Mouse (Mus musculus): ENCODE results near the gene Tbx6. TPM values are rescaled to one million over a fixed set of nuclear protein-coding genes. Genes with fewer than 3 reads are reported as not detected.
"Not testable (repeated sequence)": the region's sequence is repeated elsewhere in the genome, so short reads cannot be mapped to it uniquely, and the experiment has no call there.

Tbx6 gene
- polyA plus RNA-seq, 1 experiment = 3.0 TPM

DNA sequence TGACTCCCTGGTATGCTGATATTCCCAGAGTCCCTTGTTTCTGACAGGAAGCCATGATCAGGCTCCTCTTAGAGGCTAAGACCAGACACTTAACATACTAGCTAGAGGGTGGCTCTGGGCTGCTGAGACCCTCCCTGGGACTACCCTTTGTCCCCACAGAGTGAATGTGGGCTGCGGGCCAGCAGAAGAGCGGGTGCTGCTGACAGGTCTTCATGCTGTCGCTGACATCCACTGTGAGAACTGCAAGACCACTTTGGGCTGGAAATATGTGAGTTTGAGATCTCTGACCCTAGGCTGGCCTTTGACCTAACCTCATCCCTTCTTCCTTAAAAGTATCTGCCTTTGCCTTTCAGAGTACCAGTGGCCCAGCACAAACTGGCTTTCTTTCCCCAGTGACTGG lies 3.1 kb upstream of the Tbx6 start:
- Histone ChIP-seq H3K27me3 (replicated peaks) (no peaks in the 10 kb centered on the region), H3K36me3 (replicated peaks; ENCODE audit: low read length) (peaks cover 78% of the 10 kb centered on the region), H3K9me3 (no peaks in the 10 kb centered on the region), H3K4me1 (peaks cover 88% of the 10 kb centered on the region), H3K4me3 (replicated peaks) (peak overlapping the region; percentile 94)
- no peak for TF ChIP-seq GATA1 (IDR thresholded peaks at IDR 0.05; ENCODE audit: borderline replicate concordance, low read length)

GRCm38 (mm10) chr7:126779101-126779500 lies 2.2 kb upstream of the Tbx6 start:
- H3K4me3 ChIP-seq (replicated peaks) = peak overlapping the region; percentile 47
- H3K36me3 ChIP-seq (replicated peaks; ENCODE audit: low read length) = peaks cover 81% of the 10 kb centered on the region
- H3K9me3 ChIP-seq; H3K27me3 ChIP-seq (replicated peaks): not testable (repeated sequence)
- peaks cover 82% of the 10 kb centered on the region for H3K4me1 ChIP-seq

- Histone ChIP-seq H3K9me3 (no peaks in the 10 kb centered on the region), H3K36me3 (replicated peaks; ENCODE audit: low read length) (peaks cover 84% of the 10 kb centered on the region), H3K4me3 (replicated peaks) (peak overlapping the region; percentile 86), H3K27me3 (replicated peaks) (no peaks in the 10 kb centered on the region), H3K4me1 (peaks cover 77% of the 10 kb centered on the region)
- no peak for TF ChIP-seq GATA1 (IDR thresholded peaks at IDR 0.05; ENCODE audit: borderline replicate concordance, low read length)
- no peak for TF ChIP-seq FLI1 (IDR thresholded peaks at IDR 0.05; ENCODE audit: low read length)
Observed at GRCm38 (mm10) chr7:126779983-126780970, 1.0 kb upstream of the Tbx6 start.

DNA sequence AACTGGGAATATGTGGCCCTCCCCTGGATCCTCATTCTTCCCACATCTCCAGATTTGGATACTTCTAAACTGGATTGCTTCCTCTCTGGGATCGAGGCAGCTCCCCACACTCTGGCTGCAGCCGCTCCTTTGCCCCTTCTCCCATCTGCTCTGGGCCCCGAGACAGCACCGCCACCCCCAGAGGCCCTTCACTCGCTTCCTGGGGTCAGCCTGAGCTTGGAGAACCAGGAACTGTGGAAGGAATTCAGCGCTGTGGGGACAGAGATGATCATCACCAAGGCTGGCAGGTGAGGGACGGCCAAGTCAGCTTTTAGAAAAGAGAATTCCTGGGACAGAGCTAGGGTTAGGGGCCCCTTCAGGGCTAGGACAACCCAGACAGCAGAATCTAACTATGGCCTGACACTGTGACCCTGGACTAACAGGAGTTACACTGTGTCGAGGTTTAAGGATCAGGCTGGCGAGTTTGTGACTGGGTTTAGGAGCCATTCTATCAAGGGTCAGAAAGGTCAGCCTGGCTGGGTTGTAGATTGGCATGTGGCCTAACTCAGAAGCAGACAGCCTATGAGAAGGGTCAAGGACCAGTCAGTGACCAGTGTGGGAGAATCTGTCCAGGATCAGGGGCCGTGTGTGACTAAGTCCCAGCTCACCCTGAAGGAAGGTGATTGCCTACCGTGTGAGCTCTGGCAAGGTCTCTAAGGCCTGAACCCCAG lies 533 bp downstream of the Tbx6 start:
- no peak overlapping the region for H3K4me3 ChIP-seq (replicated peaks)
- H3K4me1 ChIP-seq = peaks cover 63% of the 10 kb centered on the region
- H3K27me3 ChIP-seq (replicated peaks) = no peaks in the 10 kb centered on the region
- no peaks in the 10 kb centered on the region for H3K9me3 ChIP-seq
- TF ChIP-seq GATA1 (IDR thresholded peaks at IDR 0.05; ENCODE audit: borderline replicate concordance, low read length) = no peak
- no peak for TF ChIP-seq FLI1 (IDR thresholded peaks at IDR 0.05; ENCODE audit: low read length)
- peaks cover 92% of the 10 kb centered on the region for H3K36me3 ChIP-seq (replicated peaks; ENCODE audit: low read length)

DNA sequence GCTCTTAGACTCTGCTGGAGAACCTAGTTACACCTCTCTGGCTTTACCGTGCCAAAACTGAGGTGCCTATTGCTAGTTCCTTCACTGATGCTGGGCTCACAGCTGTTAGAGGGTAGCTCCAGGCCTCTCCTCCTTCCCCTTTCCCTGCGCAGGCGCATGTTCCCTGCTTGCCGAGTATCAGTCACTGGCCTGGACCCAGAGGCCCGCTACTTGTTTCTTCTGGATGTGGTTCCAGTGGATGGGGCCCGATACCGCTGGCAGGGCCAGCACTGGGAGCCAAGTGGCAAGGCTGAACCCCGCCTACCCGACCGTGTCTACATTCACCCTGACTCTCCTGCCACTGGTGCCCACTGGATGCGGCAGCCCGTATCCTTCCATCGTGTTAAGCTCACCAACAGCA lies 1.4 kb downstream of the Tbx6 start:
- H3K27me3 ChIP-seq (replicated peaks) = no peaks in the 10 kb centered on the region
- TF ChIP-seq FLI1 (IDR thresholded peaks at IDR 0.05; ENCODE audit: low read length) = no peak
- no peak for TF ChIP-seq GATA1 (IDR thresholded peaks at IDR 0.05; ENCODE audit: borderline replicate concordance, low read length)
- peaks cover 55% of the 10 kb centered on the region for H3K4me1 ChIP-seq
- H3K36me3 ChIP-seq (replicated peaks; ENCODE audit: low read length) = peaks cover 97% of the 10 kb centered on the region
- H3K9me3 ChIP-seq = no peaks in the 10 kb centered on the region
- H3K4me3 ChIP-seq (replicated peaks) = no peak overlapping the region

- Histone ChIP-seq H3K4me1 (peaks cover 53% of the 10 kb centered on the region), H3K36me3 (replicated peaks; ENCODE audit: low read length) (peaks cover 100% of the 10 kb centered on the region), H3K9me3 (no peaks in the 10 kb centered on the region), H3K27me3 (replicated peaks) (no peaks in the 10 kb centered on the region), H3K4me3 (replicated peaks) (no peak overlapping the region)
- no peak for TF ChIP-seq FLI1 (IDR thresholded peaks at IDR 0.05; ENCODE audit: low read length)
- TF ChIP-seq GATA1 (IDR thresholded peaks at IDR 0.05; ENCODE audit: borderline replicate concordance, low read length) = no peak
Observed at GRCm38 (mm10) chr7:126784469-126784868, 3.2 kb downstream of the Tbx6 start.

DNA sequence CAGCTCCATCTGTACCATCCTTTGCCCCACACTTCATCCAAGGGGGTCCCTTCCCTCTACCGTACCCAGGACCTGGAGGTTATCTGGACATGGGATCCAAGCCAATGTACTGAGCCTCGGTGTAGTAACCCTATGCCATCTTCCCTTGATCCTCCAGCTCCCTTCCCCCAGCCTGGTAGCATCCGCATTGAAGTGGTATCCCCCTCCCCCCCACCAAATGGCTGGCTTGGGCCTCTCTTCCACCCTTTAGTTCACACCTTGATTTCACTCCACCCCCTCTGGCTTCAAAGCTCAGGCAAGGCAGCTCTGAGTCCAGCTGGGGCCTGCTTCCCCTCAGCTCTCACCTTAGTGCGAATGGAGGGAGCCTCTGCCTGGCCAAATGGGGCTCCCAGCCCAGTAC lies 3.8 kb downstream of the Tbx6 start:
- no peak for TF ChIP-seq GATA1 (IDR thresholded peaks at IDR 0.05; ENCODE audit: borderline replicate concordance, low read length)
- TF ChIP-seq FLI1 (IDR thresholded peaks at IDR 0.05; ENCODE audit: low read length) = no peak
- Histone ChIP-seq H3K27me3 (replicated peaks) (no peaks in the 10 kb centered on the region), H3K36me3 (replicated peaks; ENCODE audit: low read length) (peaks cover 100% of the 10 kb centered on the region), H3K4me3 (replicated peaks) (no peak overlapping the region), H3K4me1 (peaks cover 53% of the 10 kb centered on the region), H3K9me3 (no peaks in the 10 kb centered on the region)

DNA sequence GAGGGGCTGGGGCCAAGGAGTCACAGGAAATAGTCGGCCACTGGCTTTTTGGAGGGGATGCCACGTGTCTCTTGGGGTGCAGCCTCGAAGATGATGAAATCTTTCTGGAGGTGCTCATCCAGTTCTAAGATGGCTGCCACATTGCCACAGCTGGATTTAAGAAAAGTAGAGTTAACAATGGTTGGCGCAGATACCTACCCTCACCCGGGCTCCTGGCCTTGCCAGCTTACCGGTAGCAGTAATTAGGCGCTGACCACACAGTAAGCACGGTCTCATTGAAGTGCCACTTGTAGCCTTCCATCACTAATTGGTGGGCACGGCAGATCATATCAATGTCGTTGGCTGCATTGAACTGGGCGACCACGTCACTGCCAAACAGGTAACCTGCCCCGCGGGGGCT lies 4.9 kb downstream of the Tbx6 start:
- no peaks in the 10 kb centered on the region for H3K27me3 ChIP-seq (replicated peaks)
- TF ChIP-seq GATA1 (IDR thresholded peaks at IDR 0.05; ENCODE audit: borderline replicate concordance, low read length) (no peak), FLI1 (IDR thresholded peaks at IDR 0.05; ENCODE audit: low read length) (no peak)
- H3K36me3 ChIP-seq (replicated peaks; ENCODE audit: low read length) = peaks cover 96% of the 10 kb centered on the region
- H3K4me3 ChIP-seq (replicated peaks) = no peak overlapping the region
- H3K9me3 ChIP-seq = no peaks in the 10 kb centered on the region
- peaks cover 52% of the 10 kb centered on the region for H3K4me1 ChIP-seq

- no peak overlapping the region for H3K4me3 ChIP-seq (replicated peaks)
- H3K9me3 ChIP-seq = no peaks in the 10 kb centered on the region
- peaks cover 74% of the 10 kb centered on the region for H3K36me3 ChIP-seq (replicated peaks; ENCODE audit: low read length)
- H3K27me3 ChIP-seq (replicated peaks) = no peaks in the 10 kb centered on the region
- peaks cover 51% of the 10 kb centered on the region for H3K4me1 ChIP-seq
- no peak for TF ChIP-seq GATA1 (IDR thresholded peaks at IDR 0.05; ENCODE audit: borderline replicate concordance, low read length)
- TF ChIP-seq FLI1 (IDR thresholded peaks at IDR 0.05; ENCODE audit: low read length) = no peak
Observed at GRCm38 (mm10) chr7:126789141-126789540, 7.9 kb downstream of the Tbx6 start.

Data from megakaryocyte, embryonic 14.5 days (primary cell).